28 mouse cellular contexts compared by ENCODE assay signal in genomic region chr3:102123654-102124053, GRCm38 (mm10). TPM values are rescaled to one million over a fixed set of nuclear protein-coding genes. Genes with fewer than 3 reads are reported as not detected.
"Had no signal": no experiment of that assay in that cellular context is flagged by ENCODE, and none has a peak within 500 bp of the region (broad histone marks: within the 10 kb centered on the region; RNA-seq: fewer than 3 reads in every experiment).

No protein-coding gene starts in this region.

- H3K4me2 ChIP-seq: embryonic facial prominence, embryonic 12.5 days; embryonic facial prominence, embryonic 13.5 days; embryonic facial prominence, embryonic 15.5 days; forebrain, embryonic 12.5 days; forebrain, embryonic 13.5 days; forebrain, embryonic 15.5 days had no signal

- H3K9ac ChIP-seq: embryonic facial prominence, embryonic 12.5 days; embryonic facial prominence, embryonic 13.5 days; embryonic facial prominence, embryonic 15.5 days; forebrain, embryonic 12.5 days; forebrain, embryonic 13.5 days; forebrain, embryonic 15.5 days; forebrain, postnatal 0 days had no signal

- H3K27me3 ChIP-seq: embryonic facial prominence, embryonic 12.5 days; embryonic facial prominence, embryonic 13.5 days; embryonic facial prominence, embryonic 15.5 days; forebrain, embryonic 12.5 days; forebrain, embryonic 13.5 days; forebrain, embryonic 15.5 days had no signal

- H3K4me1 ChIP-seq: embryonic facial prominence, embryonic 10.5 days; embryonic facial prominence, embryonic 12.5 days; embryonic facial prominence, embryonic 13.5 days; embryonic facial prominence, embryonic 15.5 days; forebrain, embryonic 12.5 days; forebrain, embryonic 13.5 days; forebrain, embryonic 15.5 days had no signal

- H3K27ac ChIP-seq: embryonic facial prominence, embryonic 10.5 days; embryonic facial prominence, embryonic 12.5 days; embryonic facial prominence, embryonic 13.5 days; embryonic facial prominence, embryonic 15.5 days; forebrain, embryonic 10.5 days; forebrain, embryonic 12.5 days; forebrain, embryonic 13.5 days; forebrain, embryonic 15.5 days; gastrocnemius, adult 2 months; heart, adult 2 months; heart, embryonic 10.5 days had no signal

- H3K9me3 ChIP-seq: embryonic facial prominence, embryonic 10.5 days; embryonic facial prominence, embryonic 13.5 days; embryonic facial prominence, embryonic 15.5 days; forebrain, embryonic 10.5 days; forebrain, embryonic 12.5 days; forebrain, embryonic 13.5 days; forebrain, embryonic 15.5 days; heart, embryonic 10.5 days had no signal

- H3K4me3 ChIP-seq: embryonic facial prominence, embryonic 10.5 days; embryonic facial prominence, embryonic 12.5 days; embryonic facial prominence, embryonic 13.5 days; embryonic facial prominence, embryonic 15.5 days; erythroblast, embryonic 14.5 days; forebrain, embryonic 10.5 days; forebrain, embryonic 12.5 days; forebrain, embryonic 13.5 days; forebrain, embryonic 15.5 days; gastrocnemius, adult 2 months; heart, adult 2 months; heart, embryonic 10.5 days had no signal

- H3K36me3 ChIP-seq: embryonic facial prominence, embryonic 10.5 days; embryonic facial prominence, embryonic 12.5 days; embryonic facial prominence, embryonic 13.5 days; embryonic facial prominence, embryonic 15.5 days; forebrain, embryonic 10.5 days; forebrain, embryonic 12.5 days; forebrain, embryonic 15.5 days; heart, embryonic 10.5 days had no signal

- ATAC-seq: forebrain, embryonic 13.5 days; forebrain, embryonic 14.5 days; forebrain, embryonic 15.5 days; forebrain, embryonic 16.5 days; forebrain, postnatal 0 days had no signal

- DNase-seq: cerebellum, adult 9-11 months; cerebellum, postnatal 10 days; cerebellum, postnatal 14 days; cerebellum, postnatal 25 days; cerebellum, postnatal 36 days; embryo, embryonic 11 days; forebrain, postnatal 0 days; gastrocnemius, adult 2 months; gastrocnemius, postnatal 10 days; gastrocnemius, postnatal 14 days; gastrocnemius, postnatal 25 days; gastrocnemius, postnatal 36 days; heart, adult 11 months; heart, adult 18-20 months; heart, adult 2 months had no signal

RNA-seq across cellular contexts. Expression of gene Casq2, which starts 37.4 kb away (rescaled TPM):
- polyA plus RNA-seq: erythroblast, embryonic 14.5 days; forebrain, embryonic 10.5 days; forebrain, embryonic 11.5 days had no signal
